Mouse (Mus musculus) heart, postnatal 25 days (tissue): ENCODE results near the gene Tnrc6a. TPM values are rescaled to one million over a fixed set of nuclear protein-coding genes. Genes with fewer than 3 reads are reported as not detected.

Experiments used
- DNase-seq: peaks from one replicate; pipeline ENCODE4 v3.0.0; 2022; ENCODE audit warnings: low spot score
- intact Hi-C: fragments of 180-260 bp; cut with DNase I; formaldehyde crosslinking; loops from one replicate; pipeline ENCODE4 v1.15.1; 2025
- total RNA-seq, 2 experiments: library from RNA; stranded (reverse); gene quantifications; 2 replicates each; pipeline ENCODE4 v1.2.3; 2021

Tnrc6a gene
- total RNA-seq, 2 experiments from 2014 or later: 33.1 to 33.3 TPM

DNA sequence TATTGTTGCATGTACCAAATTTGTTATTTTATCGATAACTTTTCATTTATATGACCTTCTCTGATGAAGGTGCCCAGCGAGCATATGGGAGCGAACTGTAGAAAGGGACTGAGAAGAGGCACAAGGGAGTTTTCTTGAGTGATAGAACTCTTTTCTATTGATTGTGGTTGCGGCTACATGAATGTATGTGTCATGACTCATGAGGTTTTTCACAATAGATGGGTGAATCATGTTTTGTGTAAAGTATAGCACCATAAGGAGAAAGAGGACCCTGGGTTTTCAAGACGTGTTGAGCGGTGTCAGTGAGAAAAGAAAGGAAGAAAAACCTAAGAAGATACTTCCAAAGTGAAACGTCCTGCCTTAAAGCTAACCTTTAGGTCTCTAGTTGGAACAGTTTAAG lies 3.2 kb upstream of the Tnrc6a start:
- intact Hi-C loops: no loop called here
- no peak for DNase-seq

GRCm38 (mm10) chr7:123124299-123124716 lies 623 bp downstream of the Tnrc6a start:
- no peak for DNase-seq
- intact Hi-C loops: no loop called here

GRCm38 (mm10) chr7:123124735-123125181 lies 1.1 kb downstream of the Tnrc6a start:
- no peak for DNase-seq
- intact Hi-C loops: loop anchor here (5.0 kb wide), 1 partner anchor 38 kb away; no protein-coding TSS in a partner anchor

DNA sequence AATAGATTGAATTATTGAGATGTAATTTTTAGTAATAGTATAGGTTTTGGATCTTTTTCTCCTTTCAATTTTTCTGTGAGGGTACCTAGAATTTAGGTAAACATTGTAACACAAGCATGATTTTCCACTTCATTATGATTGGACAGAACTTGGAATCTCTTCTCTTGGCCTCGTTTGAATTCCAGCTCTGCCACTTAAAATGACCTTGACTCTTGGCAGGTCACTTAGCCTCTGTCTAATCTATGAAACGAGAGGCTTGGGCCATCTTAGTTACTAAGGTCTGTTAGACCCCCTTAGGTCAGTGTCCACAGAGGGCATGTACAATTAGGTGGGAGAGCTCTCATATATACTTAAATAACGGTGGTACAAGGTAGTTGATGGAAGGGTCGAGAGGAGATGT lies 2.4 kb downstream of the Tnrc6a start:
- intact Hi-C loops: loop anchor here (5.0 kb wide), 1 partner anchor 36 kb away; no protein-coding TSS in a partner anchor
- no peak for DNase-seq

DNA sequence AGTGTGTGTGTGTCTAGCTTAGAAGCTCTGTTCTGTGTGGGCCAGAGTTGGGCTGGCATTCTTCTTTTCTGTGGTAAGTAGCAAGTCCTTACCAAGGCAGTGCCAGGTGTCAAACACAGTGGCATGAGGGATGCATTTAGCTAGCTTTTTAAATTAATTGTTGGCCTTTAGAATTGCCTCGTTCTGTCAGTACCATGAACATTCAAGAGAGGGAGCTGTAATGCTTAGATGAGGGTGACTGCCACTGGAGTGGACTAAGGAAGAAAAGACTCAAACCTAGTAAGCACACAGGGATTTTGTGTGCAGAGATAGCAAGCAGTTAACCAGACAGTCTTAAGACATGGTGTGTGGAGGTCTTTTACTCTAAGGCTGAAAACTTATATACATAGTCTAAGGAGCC lies 3.6 kb downstream of the Tnrc6a start:
- intact Hi-C loops: loop anchor here (5.0 kb wide), 1 partner anchor 35 kb away; no protein-coding TSS in a partner anchor
- no peak for DNase-seq

DNA sequence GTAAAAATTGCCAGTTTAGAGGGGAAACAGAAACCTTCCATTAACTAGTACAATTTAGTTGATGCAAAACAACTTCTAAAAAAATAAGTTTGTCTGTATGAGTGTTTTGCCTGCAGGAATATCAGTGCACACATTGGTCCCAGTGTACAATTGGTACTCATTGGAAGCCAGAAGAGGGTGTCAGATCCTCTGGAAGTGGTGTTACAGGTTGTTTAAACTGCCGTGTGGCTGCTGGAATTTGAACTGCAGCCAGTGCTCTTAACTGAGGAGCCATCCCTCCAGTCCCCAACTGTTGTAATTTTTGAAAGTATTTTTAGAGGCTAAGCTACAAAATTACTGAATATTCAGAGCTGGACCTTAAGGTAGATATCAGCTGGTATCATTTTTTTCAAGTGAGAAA lies 4.3 kb downstream of the Tnrc6a start:
- intact Hi-C loops: loop anchor here (5.0 kb wide), 1 partner anchor 34 kb away; no protein-coding TSS in a partner anchor
- no peak for DNase-seq

- intact Hi-C loops: loop anchor here (5.0 kb wide), 1 partner anchor 33 kb away; no protein-coding TSS in a partner anchor
Observed at GRCm38 (mm10) chr7:123129061-123129460, 5.4 kb downstream of the Tnrc6a start.

GRCm38 (mm10) chr7:123130198-123130597 lies 6.5 kb downstream of the Tnrc6a start:
- no peak for DNase-seq
- intact Hi-C loops: no loop called here

More at GRCm38 (mm10) chr7:123129061-123129460, 5.4 kb downstream of the Tnrc6a start:
- no peak for DNase-seq

GRCm38 (mm10) chr7:123132401-123132800 lies 8.7 kb downstream of the Tnrc6a start:
- no peak for DNase-seq
- intact Hi-C loops: no loop called here

DNA sequence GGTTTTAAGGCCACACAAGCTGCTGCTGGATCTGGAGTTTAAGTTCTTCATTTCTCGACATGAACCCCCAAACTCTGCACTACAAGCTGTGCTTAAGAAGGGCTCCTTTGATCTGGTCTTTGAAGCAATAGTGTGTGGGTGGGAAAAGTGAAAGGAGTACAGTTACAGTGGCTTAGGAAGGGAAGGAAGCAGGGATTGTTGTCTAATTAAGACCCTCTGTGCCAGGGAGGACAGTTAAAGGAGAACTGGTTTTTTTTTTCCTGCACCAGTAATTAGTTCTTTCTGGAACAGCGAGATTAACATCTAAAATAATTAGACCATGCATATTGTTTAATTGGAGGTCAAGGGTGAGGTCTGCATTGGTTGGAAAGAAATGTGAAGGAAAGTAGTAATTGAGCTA lies 11.2 kb downstream of the Tnrc6a start:
- no peak for DNase-seq
- intact Hi-C loops: no loop called here

GRCm38 (mm10) chr7:123135655-123136054 lies 12.0 kb downstream of the Tnrc6a start:
- intact Hi-C loops: no loop called here
- DNase-seq: no peak

GRCm38 (mm10) chr7:123138001-123138400 lies 14.3 kb downstream of the Tnrc6a start:
- no peak for DNase-seq
- intact Hi-C loops: no loop called here

DNA sequence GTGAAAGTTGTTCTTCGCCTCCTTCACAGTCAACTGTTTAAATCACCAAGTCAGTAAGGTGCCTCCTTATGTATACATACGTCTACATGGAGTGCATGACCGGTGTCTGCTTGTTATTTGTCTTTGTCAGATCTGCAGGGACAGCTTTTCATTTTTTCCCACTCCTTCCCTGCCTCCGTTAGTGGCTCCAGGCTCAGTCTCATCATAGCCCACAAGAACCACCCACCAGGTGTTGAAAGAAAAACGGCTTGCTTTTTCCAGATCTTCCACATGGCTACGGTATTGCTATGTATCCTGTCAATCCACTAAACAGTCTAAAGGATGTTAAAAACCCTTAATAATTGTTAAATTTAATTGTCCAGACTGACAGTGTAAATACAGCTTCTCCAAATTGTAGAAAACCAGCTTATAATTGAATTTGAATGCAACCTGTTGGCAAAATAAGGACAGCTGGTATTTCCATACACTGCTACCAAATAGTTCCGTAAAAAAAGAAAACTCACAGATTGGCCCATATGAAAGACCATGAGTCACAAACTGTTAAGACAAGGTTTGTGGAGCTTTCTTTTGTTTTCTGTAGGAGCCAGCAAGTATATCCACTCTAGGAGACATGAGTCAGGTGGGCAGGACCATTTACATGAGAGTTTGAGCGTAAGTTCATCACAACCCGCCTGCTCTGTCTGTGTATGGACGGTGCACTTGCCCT lies 22.6 kb downstream of the Tnrc6a start:
- intact Hi-C loops: no loop called here
- no peak for DNase-seq

DNA sequence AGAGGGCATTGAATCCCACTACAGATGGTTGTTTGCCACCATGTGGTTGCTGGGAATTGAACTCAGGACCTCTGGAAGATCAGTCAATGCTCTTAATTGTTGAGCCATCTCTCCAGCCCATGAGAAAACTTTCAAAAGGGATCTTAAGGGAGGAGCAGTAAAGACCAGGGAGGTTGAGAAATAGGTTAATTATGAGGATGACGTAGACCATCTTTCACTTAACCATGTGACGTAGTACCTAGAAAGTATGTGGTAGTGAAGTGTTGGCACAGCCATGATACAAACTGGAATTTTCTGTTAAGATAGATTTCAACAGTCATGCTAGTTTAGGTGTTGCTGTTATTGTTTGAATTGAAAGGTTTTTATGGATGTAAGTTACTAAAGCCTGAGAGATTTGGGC lies 24.1 kb downstream of the Tnrc6a start:
- DNase-seq: no peak
- intact Hi-C loops: no loop called here

- no peak for DNase-seq
- intact Hi-C loops: no loop called here
Observed at GRCm38 (mm10) chr7:123148935-123149334, 25.2 kb downstream of the Tnrc6a start.

DNA sequence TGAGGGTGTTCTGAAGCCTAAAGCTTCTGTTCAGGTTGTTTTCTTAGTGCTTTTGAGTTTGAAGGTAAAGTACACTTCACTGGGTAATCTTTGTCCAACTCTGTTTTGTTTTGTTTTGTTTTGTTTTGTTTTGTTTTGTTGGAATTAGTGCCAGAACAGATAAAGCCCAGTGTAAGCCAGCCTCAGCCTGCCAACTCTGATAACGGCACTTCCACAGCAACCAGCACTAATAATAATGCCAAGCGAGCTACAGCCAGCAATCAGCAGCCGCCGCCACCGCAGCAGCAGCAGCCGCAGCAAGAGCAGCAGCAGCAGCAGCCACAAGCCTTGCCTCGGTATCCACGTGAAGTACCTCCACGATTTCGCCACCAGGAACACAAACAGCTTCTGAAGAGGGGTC lies 38.7 kb downstream of the Tnrc6a start:
- intact Hi-C loops: loop anchor here (5.0 kb wide), 1 partner anchor 35 kb away; no protein-coding TSS in a partner anchor
- DNase-seq: no peak

DNA sequence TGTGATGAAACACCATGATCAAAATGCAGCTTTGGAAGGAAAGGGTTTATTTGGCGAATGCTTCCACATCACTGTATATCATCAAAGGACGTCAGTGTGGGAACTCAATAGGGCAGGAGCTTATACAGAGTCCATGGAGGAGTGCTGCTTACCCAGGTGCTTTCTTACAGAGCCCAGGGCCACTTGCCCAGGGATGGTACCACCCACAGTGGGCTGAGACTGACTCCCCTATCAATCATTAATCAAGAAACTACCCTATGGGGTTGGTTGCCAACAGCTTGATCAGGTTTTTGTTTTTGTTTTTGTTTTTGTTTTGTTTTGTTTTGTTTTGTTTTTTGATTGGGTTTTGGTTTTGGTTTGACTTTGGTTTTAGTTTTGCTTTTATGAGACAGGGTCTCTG lies 43.8 kb downstream of the Tnrc6a start:
- no peak for DNase-seq
- intact Hi-C loops: no loop called here

DNA sequence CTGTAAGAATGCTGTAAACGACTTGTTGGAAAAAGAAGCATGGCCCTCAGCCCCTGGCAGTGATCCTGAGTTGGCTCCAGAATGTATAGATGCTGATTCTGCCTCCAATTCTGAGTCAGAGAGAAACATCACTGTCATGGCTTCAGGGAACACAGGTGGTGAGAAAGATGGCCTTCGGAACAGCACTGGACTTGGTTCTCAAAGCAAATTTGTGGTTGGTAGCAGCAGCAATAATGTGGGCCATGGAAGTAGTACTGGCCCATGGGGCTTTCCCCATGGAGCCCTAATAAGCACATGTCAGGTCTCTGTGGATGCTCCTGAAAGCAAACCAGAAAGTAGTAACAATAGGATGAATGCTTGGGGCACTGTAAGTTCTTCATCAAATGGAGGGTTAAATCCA lies 45.9 kb downstream of the Tnrc6a start:
- no peak for DNase-seq
- intact Hi-C loops: loop anchor here (5.0 kb wide), 1 partner anchor 152 kb away; no protein-coding TSS in a partner anchor

DNA sequence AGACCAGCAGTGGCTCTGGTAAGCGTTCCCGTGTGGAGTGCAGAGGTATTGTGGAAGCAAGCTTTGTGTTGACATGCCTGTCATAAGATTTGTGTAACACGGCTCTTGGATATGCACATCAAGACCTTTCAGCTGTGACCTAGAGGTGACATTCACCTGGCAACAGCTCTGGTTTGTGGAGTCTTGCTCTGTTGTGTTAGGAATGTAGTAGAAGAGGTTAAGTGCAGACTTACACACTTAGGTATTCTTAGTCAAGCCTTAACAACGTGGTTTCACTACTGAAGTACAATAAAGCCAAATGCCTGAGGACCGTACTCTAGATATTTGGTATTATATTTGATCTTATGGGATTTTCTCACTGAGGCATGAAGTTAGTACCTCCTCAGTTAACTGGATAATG lies 48.4 kb downstream of the Tnrc6a start:
- DNase-seq: no peak
- intact Hi-C loops: loop anchor here (5.0 kb wide), 1 partner anchor 155 kb away; no protein-coding TSS in a partner anchor

DNA sequence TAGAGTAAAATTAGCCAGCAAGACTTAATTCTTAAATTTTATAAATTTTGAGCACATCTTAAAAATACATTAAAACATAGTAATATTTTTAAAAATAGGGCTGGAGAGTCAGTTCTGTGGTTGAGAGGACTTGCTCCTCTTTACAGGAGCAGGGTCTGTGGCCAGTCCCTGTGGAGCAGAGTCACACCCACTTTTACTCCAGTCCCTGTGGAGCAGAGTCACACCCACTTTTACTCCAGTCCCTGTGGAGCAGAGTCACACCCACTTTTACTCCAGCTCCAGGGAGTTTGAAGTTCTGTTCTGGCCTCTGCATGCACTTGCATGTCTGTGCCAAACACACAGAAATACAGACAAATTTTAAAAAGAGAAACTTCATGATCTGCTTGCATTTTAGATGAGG lies 53.5 kb downstream of the Tnrc6a start:
- no peak for DNase-seq
- intact Hi-C loops: no loop called here
